Mouse (Mus musculus): ENCODE measurements around the gene Prkd3.

GRCm38 (mm10) chr17:78991549-78991948, 29.1 kb downstream of the Prkd3 start:
- TF ChIP-seq CTCF (IDR thresholded peaks at IDR 0.05; ENCODE audit: borderline replicate concordance, insufficient read depth, low read length) (no peak), POLR2A (IDR thresholded peaks at IDR 0.05; ENCODE audit: low read depth, low read length) (no peak)
